Mouse (Mus musculus) liver, embryonic 14.5 days (tissue): ENCODE results near the gene Shisa5. TPM values are rescaled to one million over a fixed set of nuclear protein-coding genes. Genes with fewer than 3 reads are reported as not detected.

ENCODE experiments used
- ATAC-seq: fragments of 200-750 bp; cut with Nextera tagmentation; 2 replicates; pipeline ENCODE4 v1.8.0; 2017; ENCODE audit warnings: moderate number of reproducible peaks, mild to moderate bottlenecking, moderate library complexity; ENCODE audit not compliant: insufficient read depth
- DNase-seq, 3 experiments: peaks; one replicate each; pipeline ENCODE4 v3.0.0-alpha.2; 2012 to 2013; ENCODE audit warnings: low read depth in 3 of 3, low spot score in 3 of 3
- H3K27ac ChIP-seq: fragments of 300-500 bp; sonication (generic); 2 replicates; pipeline ENCODE4 v1.5.1; 2014; ENCODE audit warnings: moderate library complexity, mild to moderate bottlenecking, control low read depth, inconsistent platforms
- H3K27me3 ChIP-seq: fragments of 300-500 bp; sonication (generic); 2 replicates; pipeline ENCODE4 v1.6.1; 2014; ENCODE audit warnings: mild to moderate bottlenecking, low read length, moderate library complexity; ENCODE audit not compliant: control insufficient read depth, insufficient read depth
- H3K36me3 ChIP-seq: fragments of 300-500 bp; sonication (generic); replicated peaks from 2 replicates; pipeline ENCODE4 v1.6.1; 2014; ENCODE audit warnings: low read depth; ENCODE audit not compliant: control insufficient read depth, insufficient read depth
- H3K4me1 ChIP-seq, 2 experiments: fragments of 200-500 bp in 1 of 2; fragments of 300-500 bp in 1 of 2; sonication (generic) in 1 of 2; replicated peaks; 2 replicates each; pipeline ENCODE4 v1.6.1; 2012 to 2014; ENCODE audit warnings: antibody characterized with exemption in 1 of 2, inconsistent platforms in 1 of 2, low read length in 1 of 2; ENCODE audit not compliant: control insufficient read depth in 2 of 2, insufficient read depth in 2 of 2
- H3K4me2 ChIP-seq: fragments of 300-500 bp; sonication (generic); 2 replicates; pipeline ENCODE4 v1.6.1; 2014; ENCODE audit warnings: low read depth, mild to moderate bottlenecking, control low read depth, moderate library complexity
- H3K4me3 ChIP-seq, 2 experiments: fragments of 200-500 bp in 1 of 2; fragments of 300-500 bp in 1 of 2; sonication (generic) in 1 of 2; 2 replicates each; pipeline ENCODE4 v1.5.1; 2012 to 2014; ENCODE audit warnings: low read depth in 2 of 2, low read length in 2 of 2, mild to moderate bottlenecking in 2 of 2, control low read depth in 1 of 2, inconsistent platforms in 1 of 2, moderate library complexity in 1 of 2; ENCODE audit not compliant: insufficient read depth in 1 of 2
- H3K9ac ChIP-seq: fragments of 300-500 bp; sonication (generic); replicated peaks from 2 replicates; pipeline ENCODE4 v1.6.1; 2014; ENCODE audit warnings: mild to moderate bottlenecking, control low read depth, moderate library complexity
- H3K9me3 ChIP-seq: fragments of 300-500 bp; sonication (generic); 2 replicates; pipeline ENCODE4 v1.6.1; 2016; ENCODE audit warnings: low read length, mixed read lengths; ENCODE audit not compliant: control insufficient read depth
- CTCF ChIP-seq: IDR thresholded peaks from 2 replicates; pipeline ENCODE4 v1.5.1; 2016; ENCODE audit warnings: antibody characterized with exemption, low read depth, control low read depth
- EP300 ChIP-seq: IDR thresholded peaks from 2 replicates; pipeline ENCODE4 v1.6.1; 2016; ENCODE audit warnings: antibody characterized with exemption, low read depth
- WGBS: fragments of 180-500 bp; shearing (Covaris S2); extraction: QIAGEN DNeasy Blood & Tissue Kit; methylation state at CpG from one replicate; pipeline ENCODE4 v1.1.7; 2014; ENCODE audit not compliant: insufficient replicate concordance; 5-methylcytosine and 5-hydroxymethylcytosine counted together
- polyA plus RNA-seq, 2 experiments: library from polyadenylated mRNA; depleted of rRNA in 1 of 2; stranded (reverse) in 1 of 2; unstranded in 1 of 2; fragments of >200 nt; fragmentation: Nextera tagmentation in 1 of 2; extraction: Ambion mirVana in 1 of 2; gene quantifications; 2 replicates each; pipeline versions ENCODE4 v1.2.1 to v1.2.3; 2012 to 2014

Gene Shisa5
- polyA plus RNA-seq, 2 experiments, result 14.9 to 16.0 TPM

DNA sequence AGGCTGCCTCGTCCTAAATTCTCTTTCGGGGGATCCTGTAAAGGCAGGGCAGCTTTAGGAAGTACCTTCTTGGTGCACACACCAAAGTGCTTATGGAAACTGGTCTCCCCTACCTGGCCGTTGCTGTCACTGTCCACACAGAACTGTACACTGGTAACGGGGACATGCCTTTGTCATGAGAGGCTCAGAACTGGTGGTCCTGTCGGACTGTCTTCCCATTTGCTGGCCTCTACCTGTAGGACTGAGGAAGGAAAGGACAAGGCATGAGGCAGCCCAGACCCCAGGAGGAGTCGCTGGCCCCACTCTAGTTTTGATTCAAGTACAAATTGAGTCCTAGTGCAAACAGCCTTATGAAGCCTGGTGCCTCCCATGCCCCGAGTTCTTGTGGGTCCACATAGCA, 7.4 kb upstream of the Shisa5 start:
- Histone ChIP-seq H3K36me3 (no peaks in the 10 kb centered on the region), H3K4me3 (no peak overlapping the region), H3K27me3 (no peaks in the 10 kb centered on the region), H3K27ac (no peak overlapping the region), H3K4me2 (no peak overlapping the region), H3K4me1 (peaks cover 2 to 9% of the 10 kb centered on the region in 2 experiments; a peak in 3 of 4 replicates), H3K9me3 (no peaks in the 10 kb centered on the region), H3K9ac (no peak overlapping the region)
- TF ChIP-seq EP300 (no peak), CTCF (no peak)
- DNase-seq, result no peak
- 68% methylated on average over 7 of the region's 7 CpGs for WGBS
- ATAC-seq, result no peak

DNA sequence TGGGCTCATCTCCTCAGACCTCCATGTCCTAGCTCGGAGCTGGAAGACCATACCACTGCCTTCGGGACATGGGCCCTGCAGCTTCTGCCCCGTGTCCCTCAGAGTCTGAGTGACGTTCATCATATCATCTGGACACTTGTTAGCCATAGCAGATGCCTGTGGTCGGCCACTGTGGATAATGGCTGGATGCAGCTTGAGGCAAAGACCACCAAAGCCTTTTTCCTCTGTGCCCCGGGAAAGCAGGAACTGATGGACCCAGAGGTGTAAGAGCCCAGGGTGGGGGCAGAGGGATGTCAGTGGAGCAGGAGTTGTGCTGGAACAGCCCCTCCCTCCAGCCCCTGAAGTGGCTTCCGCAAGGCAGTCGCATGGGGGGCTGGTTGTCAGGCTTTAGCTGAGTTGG, 6.7 kb upstream of the Shisa5 start:
- TF ChIP-seq EP300 (no peak), CTCF (no peak)
- DNase-seq (no peak), ATAC-seq (no peak)
- 66% methylated on average over 8 of the region's 8 CpGs for WGBS
- no peak overlapping the region for H3K4me2 ChIP-seq
- no peaks in the 10 kb centered on the region for H3K27me3 ChIP-seq
- H3K27ac ChIP-seq, result no peak overlapping the region
- no peaks in the 10 kb centered on the region for H3K36me3 ChIP-seq
- no peak overlapping the region for H3K9ac ChIP-seq
- no peaks in the 10 kb centered on the region for H3K9me3 ChIP-seq
- no peak overlapping the region for H3K4me3 ChIP-seq
- peaks cover 2 to 9% of the 10 kb centered on the region in 2 experiments; a peak in 3 of 4 replicates for H3K4me1 ChIP-seq

DNA sequence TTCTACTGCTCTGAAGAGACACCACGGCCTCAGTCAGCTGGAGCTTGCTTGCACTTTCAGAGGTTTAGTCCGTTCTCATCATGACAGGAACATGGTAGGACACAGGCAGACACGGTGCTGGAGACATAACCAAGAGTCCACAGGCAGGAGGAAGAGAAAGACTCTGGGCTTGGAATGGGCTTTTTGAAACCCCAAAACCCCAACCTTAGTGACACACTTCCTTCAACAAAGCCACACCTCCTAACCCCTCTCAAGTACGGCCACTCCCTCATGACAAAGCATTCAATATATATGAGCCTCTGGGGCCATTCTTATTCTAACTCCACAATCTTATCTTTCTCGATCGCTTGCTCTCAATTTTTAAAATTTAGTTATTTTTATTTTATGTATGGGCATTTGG, 5.9 kb upstream of the Shisa5 start:
- Histone ChIP-seq H3K4me2 (no peak overlapping the region), H3K9me3 (no peaks in the 10 kb centered on the region), H3K4me3 (no peak overlapping the region), H3K9ac (no peak overlapping the region; the same call in 1 of the 2 replicates), H3K4me1 (peaks cover 2 to 9% of the 10 kb centered on the region in 2 experiments; a peak in 3 of 4 replicates), H3K27me3 (no peaks in the 10 kb centered on the region), H3K36me3 (no peaks in the 10 kb centered on the region), H3K27ac (no peak overlapping the region)
- ATAC-seq (peak; percentile 53; the same call in 1 of the 2 replicates), DNase-seq (no peak)
- no peak for TF ChIP-seq EP300
- TF ChIP-seq CTCF, result no peak
- WGBS, result 40% methylated on average over 6 of the region's 6 CpGs

DNA sequence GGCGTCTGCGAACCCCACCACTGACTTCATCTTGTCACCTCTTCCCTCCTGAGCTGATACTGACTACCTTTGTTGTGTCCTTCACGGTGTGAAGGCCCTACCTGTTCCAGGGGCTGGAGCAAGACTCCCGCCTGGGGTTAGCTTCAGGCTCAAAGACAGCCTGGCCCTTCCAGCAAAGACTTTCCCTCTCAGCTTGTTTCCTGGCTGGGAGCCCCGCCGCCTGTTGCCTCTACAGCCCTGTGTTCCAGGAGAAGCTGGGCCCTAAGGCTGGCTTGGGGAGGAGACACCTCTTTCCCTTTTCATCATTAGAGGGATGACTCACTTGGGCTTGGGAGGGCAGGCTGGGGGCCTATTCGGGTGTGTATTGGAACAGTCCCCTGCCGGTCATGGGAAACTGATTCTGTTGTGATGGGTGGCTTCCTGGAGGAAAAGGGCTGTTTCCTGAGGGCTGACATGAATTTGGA, 568 bp downstream of the Shisa5 start:
- Histone ChIP-seq H3K9ac (peak overlapping the region; percentile 5; the same call in 1 of the 2 replicates), H3K4me2 (peak overlapping the region; percentile 71), H3K4me1 (peaks cover 2% of the 10 kb centered on the region in 2 experiments; a peak in 1 of 4 replicates), H3K9me3 (no peaks in the 10 kb centered on the region), H3K4me3 (peak overlapping the region; percentile 61 to 65), H3K36me3 (no peaks in the 10 kb centered on the region), H3K27me3 (peaks cover 2% of the 10 kb centered on the region; the same call in 1 of the 2 replicates), H3K27ac (no peak overlapping the region)
- no peak for TF ChIP-seq EP300
- 21% methylated on average over 8 of the region's 8 CpGs for WGBS
- DNase-seq, result no peak
- no peak for ATAC-seq

DNA sequence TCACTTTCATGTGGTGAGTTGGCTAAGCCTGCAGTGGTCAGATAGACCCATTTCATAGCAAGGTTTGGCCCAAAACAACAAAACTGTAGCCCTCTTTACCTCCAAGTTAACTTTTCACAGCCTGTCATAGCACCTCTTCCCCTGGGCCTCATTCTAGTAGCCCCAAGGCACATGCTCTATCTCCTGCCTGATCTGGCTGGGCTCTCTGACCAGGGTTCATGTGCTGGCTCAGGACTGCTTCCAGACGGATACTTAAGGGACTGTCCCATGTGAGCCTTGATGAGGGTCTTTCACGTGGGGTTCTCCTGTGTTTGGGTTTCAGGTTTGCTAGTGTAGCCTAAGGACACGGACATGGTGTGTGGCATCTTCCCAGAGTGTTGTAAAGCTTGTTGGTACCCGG, 1.3 kb downstream of the Shisa5 start:
- no peaks in the 10 kb centered on the region for H3K36me3 ChIP-seq
- TF ChIP-seq EP300 (no peak), CTCF (no peak)
- no peak overlapping the region for H3K4me2 ChIP-seq
- H3K4me3 ChIP-seq, result no peak overlapping the region
- H3K27ac ChIP-seq, result no peak overlapping the region
- H3K27me3 ChIP-seq, result peaks cover 2% of the 10 kb centered on the region; the same call in 1 of the 2 replicates
- no peaks in the 10 kb centered on the region for H3K9me3 ChIP-seq
- H3K4me1 ChIP-seq, result peaks cover 2% of the 10 kb centered on the region in 2 experiments; a peak in 1 of 4 replicates
- WGBS, result 62% methylated on average over 4 of the region's 4 CpGs
- H3K9ac ChIP-seq, result no peak overlapping the region
- DNase-seq (no peak), ATAC-seq (no peak)
